Mouse (Mus musculus) myocyte (in vitro differentiated cells): ENCODE data around the gene Cdh3. TPM values are rescaled to one million over a fixed set of nuclear protein-coding genes. Genes with fewer than 3 reads are reported as not detected.
A peak's percentile ranks its signal among the peaks of the same experiment; 100 is the strongest.

ENCODE experiments used
- H3K27me3 ChIP-seq: one replicate; pipeline ENCODE4 v1.6.1; 2011; ENCODE audit not compliant: control insufficient read depth, insufficient read depth, insufficient read length
- H3K36me3 ChIP-seq: one replicate; pipeline ENCODE4 v1.6.1; 2011; ENCODE audit not compliant: control insufficient read depth, insufficient read depth
- H3K4me2 ChIP-seq: one replicate; pipeline ENCODE4 v1.6.1; 2011; ENCODE audit warnings: low read depth, control low read depth
- H3K4me3 ChIP-seq: one replicate; pipeline ENCODE4 v1.5.1; 2011; ENCODE audit warnings: mild to moderate bottlenecking, control low read depth, moderate library complexity
- H3K79me2 ChIP-seq: one replicate; pipeline ENCODE4 v1.6.1; 2011; ENCODE audit not compliant: control insufficient read depth, insufficient read depth
- H3ac ChIP-seq: one replicate; pipeline ENCODE4 v1.6.1; 2011; ENCODE audit not compliant: control insufficient read depth, insufficient read length
- CEBPB ChIP-seq: IDR thresholded peaks from 2 replicates; pipeline ENCODE4 v1.6.1; 2011; ENCODE audit warnings: mild to moderate bottlenecking, moderate library complexity; ENCODE audit not compliant: poor library complexity, insufficient read depth, severe bottlenecking
- E2F4 ChIP-seq: IDR thresholded peaks from one replicate; pipeline ENCODE4 v1.6.1; 2011; ENCODE audit warnings: mild to moderate bottlenecking, control low read depth, moderate library complexity; ENCODE audit not compliant: insufficient read depth
- MAX ChIP-seq: IDR thresholded peaks from one replicate; pipeline ENCODE4 v1.6.1; 2011; ENCODE audit warnings: low read depth, mild to moderate bottlenecking, control low read depth
- MYOD1 ChIP-seq, 3 experiments: IDR thresholded peaks; one replicate each; pipeline ENCODE4 v1.6.1; 2011; ENCODE audit warnings: control low read depth in 2 of 3, low read depth in 2 of 3, mild to moderate bottlenecking in 2 of 3, moderate library complexity in 1 of 3; ENCODE audit not compliant: insufficient read length in 2 of 3, control insufficient read depth in 1 of 3
- MYOG ChIP-seq, 3 experiments: IDR thresholded peaks; one replicate each; pipeline ENCODE4 v1.6.1; 2011; ENCODE audit warnings: control low read depth in 2 of 3, low read depth in 2 of 3, mild to moderate bottlenecking in 2 of 3; ENCODE audit not compliant: insufficient read length in 2 of 3, control insufficient read depth in 1 of 3, insufficient read depth in 1 of 3
- POLR2A ChIP-seq: IDR thresholded peaks from one replicate; pipeline ENCODE4 v1.6.1; 2011; ENCODE audit warnings: low read depth, mild to moderate bottlenecking, control low read depth, moderate library complexity; ENCODE audit not compliant: insufficient read length
- POLR2AphosphoS2 ChIP-seq: IDR thresholded peaks from one replicate; pipeline ENCODE4 v1.6.1; 2011; ENCODE audit warnings: low read depth, control low read depth; ENCODE audit not compliant: insufficient read length
- REST ChIP-seq: IDR thresholded peaks from one replicate; pipeline ENCODE4 v1.6.1; 2011; ENCODE audit warnings: mild to moderate bottlenecking, control low read depth, moderate library complexity; ENCODE audit not compliant: insufficient read depth, insufficient read length
- SRF ChIP-seq: IDR thresholded peaks from one replicate; pipeline ENCODE4 v1.6.1; 2011; ENCODE audit warnings: low read depth; ENCODE audit not compliant: control insufficient read depth, insufficient read length
- TCF12 ChIP-seq: IDR thresholded peaks from one replicate; pipeline ENCODE4 v1.6.1; 2011; ENCODE audit warnings: mild to moderate bottlenecking, control low read depth; ENCODE audit not compliant: poor library complexity, insufficient read depth, severe bottlenecking
- TCF3 ChIP-seq: IDR thresholded peaks from one replicate; pipeline ENCODE4 v1.6.1; 2011; ENCODE audit warnings: low read depth, control low read depth; ENCODE audit not compliant: insufficient read length
- USF1 ChIP-seq: IDR thresholded peaks from one replicate; pipeline ENCODE4 v1.6.1; 2011; ENCODE audit warnings: low read depth, mild to moderate bottlenecking, control low read depth, moderate library complexity
- polyA plus RNA-seq: library from polyadenylated mRNA; unstranded; fragments of >200 nt; fragmentation: generic; extraction: Trizol; gene quantifications from one replicate; pipeline ENCODE4 v1.2.1, GENCODE M21; 2012; ENCODE audit warnings: missing spikeins

The Cdh3 gene
- polyA plus RNA-seq, 1 experiment: 0.17 TPM

GRCm38 (mm10) chr8:106554011-106554410 is 43.3 kb downstream of the Cdh3 start:
- Histone ChIP-seq H3K4me2 (no peak overlapping the region), H3ac (no peak overlapping the region), H3K36me3 (no peaks in the 10 kb centered on the region), H3K4me3 (no peak overlapping the region), H3K27me3 (no peaks in the 10 kb centered on the region), H3K79me2 (no peaks in the 10 kb centered on the region)
- no peak for TF ChIP-seq MAX
- no peak for TF ChIP-seq MYOD1 (IDR thresholded peaks at IDR 0.05; ENCODE audit: control insufficient read depth in 1 of 3, insufficient read length in 2 of 3, low read depth in 2 of 3)
- TF ChIP-seq MYOG (IDR thresholded peaks at IDR 0.05; ENCODE audit: control insufficient read depth in 1 of 3, insufficient read depth in 1 of 3, insufficient read length in 2 of 3, low read depth in 2 of 3): no peak
- no peak for TF ChIP-seq TCF12
- no peak for TF ChIP-seq REST
- TF ChIP-seq SRF: no peak
- TF ChIP-seq E2F4: no peak
- TF ChIP-seq CEBPB: no peak
- no peak for TF ChIP-seq TCF3
- no peak for TF ChIP-seq POLR2A
- TF ChIP-seq POLR2AphosphoS2: no peak
- TF ChIP-seq USF1: no peak

GRCm38 (mm10) chr8:106556068-106556645 is 45.5 kb downstream of the Cdh3 start:
- TF ChIP-seq USF1 (no peak), E2F4 (no peak), POLR2AphosphoS2 (no peak), POLR2A (no peak), SRF (no peak), TCF3 (no peak), MAX (no peak), TCF12 (no peak), MYOG (IDR thresholded peaks at IDR 0.05; ENCODE audit: control insufficient read depth in 1 of 3, insufficient read depth in 1 of 3, insufficient read length in 2 of 3, low read depth in 2 of 3) (no peak), MYOD1 (IDR thresholded peaks at IDR 0.05; ENCODE audit: control insufficient read depth in 1 of 3, insufficient read length in 2 of 3, low read depth in 2 of 3) (no peak), CEBPB (no peak), REST (no peak)
- Histone ChIP-seq H3K36me3 (no peaks in the 10 kb centered on the region), H3ac (no peak overlapping the region), H3K79me2 (no peaks in the 10 kb centered on the region), H3K4me2 (no peak overlapping the region), H3K4me3 (no peak overlapping the region), H3K27me3 (no peaks in the 10 kb centered on the region)

DNA sequence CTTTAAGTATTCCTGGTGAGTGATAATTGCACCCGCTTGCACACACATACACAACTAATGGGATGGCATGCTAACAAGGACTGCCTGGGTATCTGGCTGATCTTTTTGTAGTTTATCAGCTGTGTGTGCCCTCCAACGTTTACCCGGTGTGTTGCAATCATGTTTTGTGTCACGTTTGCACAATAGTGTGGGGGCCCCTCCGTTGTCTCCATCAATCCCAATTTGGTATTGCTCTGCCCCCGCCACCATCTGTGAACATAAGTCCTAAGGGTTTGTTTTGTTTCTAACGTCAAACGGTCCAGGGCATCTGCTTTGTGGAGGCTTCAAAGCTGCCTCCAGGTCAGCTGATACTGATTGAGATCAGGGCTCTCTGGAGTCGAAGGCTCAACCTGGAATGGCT is 49.2 kb downstream of the Cdh3 start:
- H3K79me2 ChIP-seq: no peaks in the 10 kb centered on the region
- no peak overlapping the region for H3K4me3 ChIP-seq
- no peaks in the 10 kb centered on the region for H3K36me3 ChIP-seq
- H3K4me2 ChIP-seq: no peak overlapping the region
- H3K27me3 ChIP-seq: no peaks in the 10 kb centered on the region
- TF ChIP-seq POLR2A (no peak), POLR2AphosphoS2 (no peak), MYOD1 (IDR thresholded peaks at IDR 0.05; ENCODE audit: control insufficient read depth in 1 of 3, insufficient read length in 2 of 3, low read depth in 2 of 3) (no peak)
- H3ac ChIP-seq: no peak overlapping the region

DNA sequence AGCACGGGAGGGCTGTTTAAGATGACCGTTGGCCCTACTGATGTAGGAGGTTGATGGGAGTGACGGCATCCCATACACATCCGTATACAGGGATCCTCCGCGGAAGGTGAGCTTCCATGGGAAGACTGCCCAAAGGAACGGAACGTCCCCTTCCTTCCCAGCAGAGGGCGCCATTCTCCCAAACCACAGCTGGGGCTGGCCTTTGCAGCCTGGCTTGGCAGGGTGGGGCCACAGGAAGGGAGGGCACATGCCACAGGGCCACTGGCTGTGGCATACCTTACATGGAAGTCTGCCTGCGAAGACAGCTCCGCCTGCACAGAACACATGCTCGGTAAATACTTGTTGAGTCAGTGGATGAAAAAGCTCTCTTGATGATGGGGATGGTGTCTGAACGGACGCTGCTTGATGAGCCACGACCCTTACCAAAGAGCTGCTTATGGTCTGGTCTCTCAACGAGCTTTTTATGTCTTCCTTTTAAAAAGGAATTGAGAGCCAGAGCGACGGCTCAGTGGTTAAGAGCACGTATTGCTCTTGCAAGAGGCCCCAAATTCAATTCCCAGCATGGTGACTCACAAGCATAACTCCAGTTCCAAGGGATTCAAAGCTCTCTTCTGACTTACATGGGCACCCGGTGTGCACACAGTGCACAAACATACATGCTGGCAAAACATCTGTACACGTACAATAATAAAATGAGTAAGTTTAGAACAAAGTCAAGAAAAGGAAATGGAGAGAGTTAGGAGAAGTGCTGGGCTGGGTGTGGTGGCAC is 50.6 kb downstream of the Cdh3 start:
- Histone ChIP-seq H3K79me2 (no peaks in the 10 kb centered on the region), H3K36me3 (no peaks in the 10 kb centered on the region), H3K4me3 (no peak overlapping the region), H3ac (no peak overlapping the region), H3K27me3 (no peaks in the 10 kb centered on the region), H3K4me2 (peak overlapping the region; percentile 73)
- TF ChIP-seq SRF: peak; percentile 97
- peak; percentile 47 for TF ChIP-seq MAX
- peak in 2 of 3 experiments; percentile 51 to 68 for TF ChIP-seq MYOD1 (IDR thresholded peaks at IDR 0.05; ENCODE audit: control insufficient read depth in 1 of 3, insufficient read length in 2 of 3, low read depth in 2 of 3)
- no peak for TF ChIP-seq POLR2AphosphoS2
- TF ChIP-seq TCF12: no peak
- no peak for TF ChIP-seq TCF3
- TF ChIP-seq POLR2A: peak; percentile 33
- no peak for TF ChIP-seq CEBPB
- peak in 2 of 3 experiments; percentile 38 to 86 for TF ChIP-seq MYOG (IDR thresholded peaks at IDR 0.05; ENCODE audit: control insufficient read depth in 1 of 3, insufficient read depth in 1 of 3, insufficient read length in 2 of 3, low read depth in 2 of 3)
- TF ChIP-seq E2F4: no peak
- TF ChIP-seq USF1: peak; percentile 1
- no peak for TF ChIP-seq REST
